Mouse (Mus musculus): Measurements from ENCODE around the gene Plekhs1.

DNA sequence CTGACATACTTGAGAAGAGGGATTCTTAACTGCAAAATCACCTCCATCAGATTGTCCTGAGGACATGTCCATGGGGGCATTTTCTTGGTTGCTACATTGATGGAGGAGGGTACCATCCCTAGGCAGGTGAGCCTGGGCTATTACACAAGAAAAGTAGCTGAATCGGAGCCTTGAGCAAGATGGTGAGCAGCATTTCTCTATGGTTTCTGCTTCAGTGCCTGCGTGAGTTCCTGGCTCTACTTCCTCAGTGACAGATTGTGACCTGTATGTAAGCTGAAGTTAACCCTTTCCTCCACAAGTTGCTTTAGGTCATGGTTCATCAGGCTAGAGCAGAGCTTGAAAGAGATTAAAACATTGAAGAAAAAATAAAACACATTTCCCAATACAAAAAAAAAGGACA lies 6.1 kb upstream of the Plekhs1 start:
- no peak for TF ChIP-seq POLR2A (IDR thresholded peaks at IDR 0.05; ENCODE audit: borderline replicate concordance, insufficient read depth, low read length)
- no peak for TF ChIP-seq CTCF (IDR thresholded peaks at IDR 0.05; ENCODE audit: borderline replicate concordance, insufficient read depth, low read depth, low read length)
